Mouse (Mus musculus) forebrain, postnatal 0 days (tissue): ENCODE data around the gene Rab3d. TPM values are rescaled to one million over a fixed set of nuclear protein-coding genes. Genes with fewer than 3 reads are reported as not detected.

Experiments
- ATAC-seq: fragments of 200-750 bp; cut with Nextera tagmentation; 2 replicates; pipeline ENCODE4 v1.8.0; 2017; ENCODE audit warnings: mild to moderate bottlenecking, moderate library complexity
- DNase-seq: peaks from one replicate; pipeline ENCODE4 v3.0.0-alpha.2; 2015
- H3K27ac ChIP-seq: fragments of 300-500 bp; sonication (generic); 2 replicates; pipeline ENCODE4 v1.5.1; 2014; ENCODE audit warnings: low read depth, mild to moderate bottlenecking, antibody characterized with exemption, low read length, moderate library complexity, mixed read lengths
- H3K27me3 ChIP-seq: fragments of 300-500 bp; sonication (generic); 2 replicates; pipeline ENCODE4 v1.6.1; 2014; ENCODE audit warnings: mild to moderate bottlenecking, low read length, mixed read lengths; ENCODE audit not compliant: insufficient read depth
- H3K36me3 ChIP-seq: fragments of 300-500 bp; sonication (generic); 2 replicates; pipeline ENCODE4 v1.6.1; 2014; ENCODE audit warnings: mild to moderate bottlenecking, moderate library complexity; ENCODE audit not compliant: insufficient read depth
- H3K4me1 ChIP-seq: fragments of 300-500 bp; sonication (generic); 2 replicates; pipeline ENCODE4 v1.6.1; 2014; ENCODE audit warnings: antibody characterized with exemption; ENCODE audit not compliant: insufficient read depth
- H3K4me2 ChIP-seq: fragments of 300-500 bp; sonication (generic); 2 replicates; pipeline ENCODE4 v1.6.1; 2014; ENCODE audit warnings: low read depth, mild to moderate bottlenecking, moderate library complexity
- H3K4me3 ChIP-seq: fragments of 300-500 bp; sonication (generic); 2 replicates; pipeline ENCODE4 v1.5.1; 2014; ENCODE audit warnings: low read depth, low read length, mixed read lengths
- H3K9ac ChIP-seq: fragments of 300-500 bp; sonication (generic); 2 replicates; pipeline ENCODE4 v1.6.1; 2014; ENCODE audit warnings: mild to moderate bottlenecking
- H3K9me3 ChIP-seq: fragments of 300-500 bp; sonication (generic); 2 replicates; pipeline ENCODE4 v1.6.1; 2016; ENCODE audit warnings: low read length
- CTCF ChIP-seq: sonication (generic); IDR thresholded peaks from 2 replicates; pipeline ENCODE4 v1.5.1; 2016; ENCODE audit warnings: antibody characterized with exemption, control low read depth, low read depth
- WGBS: fragments of 180-500 bp; shearing (Covaris S2); extraction: QIAGEN DNeasy Blood & Tissue Kit; methylation state at CpG from one replicate; pipeline ENCODE4 v1.1.7; 2014; 5-methylcytosine and 5-hydroxymethylcytosine counted together
- polyA plus RNA-seq: library from polyadenylated mRNA; unstranded; fragments of >200 nt; fragmentation: Nextera tagmentation; extraction: Ambion mirVana; gene quantifications from 2 replicates; pipeline ENCODE4 v1.2.1, GENCODE M21; 2015
- total RNA-seq: library from RNA; depleted of rRNA; stranded (reverse); fragments of >200 nt; gene quantifications from 2 replicates; pipeline ENCODE4 v1.2.3, GENCODE M21; 2014

The Rab3d gene
- total and polyA plus RNA-seq, 2 experiments from 2014 or later = 26.7 to 28.7 TPM

- Histone ChIP-seq H3K4me3 (no peak overlapping the region), H3K27me3 (no peaks in the 10 kb centered on the region), H3K4me1 (peaks cover 5% of the 10 kb centered on the region; the same call in 1 of the 2 replicates), H3K4me2 (no peak overlapping the region), H3K27ac (no peak overlapping the region), H3K9ac (no peak overlapping the region), H3K9me3 (no peaks in the 10 kb centered on the region), H3K36me3 (no peaks in the 10 kb centered on the region)
- TF ChIP-seq CTCF = no peak
- no peak for DNase-seq
- ATAC-seq = no peak
- 57% methylated on average over 2 of the region's 2 CpGs for WGBS
These were observed 14.0 kb upstream of the Rab3d start for GRCm38 (mm10) chr9:21932006-21932405.

GRCm38 (mm10) chr9:21929208-21929607 is 11.2 kb upstream of the Rab3d start:
- peaks cover 10% of the 10 kb centered on the region; the same call in 1 of the 2 replicates for H3K4me1 ChIP-seq
- TF ChIP-seq CTCF = no peak
- no peak for DNase-seq
- no peak for ATAC-seq
- no peak overlapping the region for H3K4me2 ChIP-seq
- H3K36me3 ChIP-seq = 0 out of 2 replicates have a peak, but pooled peaks cover 3% of the 10 kb centered on the region
- no peak overlapping the region for H3K4me3 ChIP-seq
- no peak overlapping the region for H3K27ac ChIP-seq
- H3K27me3 ChIP-seq = no peaks in the 10 kb centered on the region
- H3K9ac ChIP-seq = no peak overlapping the region
- no peaks in the 10 kb centered on the region for H3K9me3 ChIP-seq
- 84% methylated on average over 3 of the region's 3 CpGs for WGBS

GRCm38 (mm10) chr9:21927208-21927753 is 9.3 kb upstream of the Rab3d start, which contains the start of the genes Ccdc159 and Tmem205:
TSS of gene Ccdc159 (plus strand) at chr9:21927471.
TSS of gene Tmem205 (minus strand) at chr9:21927556.
- WGBS = under 1% methylated on average over 28 of the region's 28 CpGs
- no peak for TF ChIP-seq CTCF
- Histone ChIP-seq H3K4me2 (peak within 1 kb of the TSS; percentile 54), H3K27ac (peak within 1 kb of the TSS; percentile 64), H3K4me3 (peak within 1 kb of the TSS; percentile 54), H3K9me3 (no peaks in the 10 kb centered on the region), H3K27me3 (no peaks in the 10 kb centered on the region), H3K36me3 (0 out of 2 replicates have a peak, but pooled peaks cover 3% of the 10 kb centered on the region), H3K9ac (peak within 1 kb of the TSS; percentile 63), H3K4me1 (peaks cover 10% of the 10 kb centered on the region; the same call in 1 of the 2 replicates)
- ATAC-seq = peak; percentile 97
- DNase-seq = peak; percentile 96

GRCm38 (mm10) chr9:21926784-21927183 is 8.8 kb upstream of the Rab3d start:
- Histone ChIP-seq H3K4me1 (peaks cover 10% of the 10 kb centered on the region; the same call in 1 of the 2 replicates), H3K4me2 (peak overlapping the region; percentile 54), H3K9me3 (no peaks in the 10 kb centered on the region), H3K4me3 (peak overlapping the region; percentile 54), H3K27me3 (no peaks in the 10 kb centered on the region), H3K27ac (peak overlapping the region; percentile 64), H3K9ac (peak overlapping the region; percentile 63), H3K36me3 (0 out of 2 replicates have a peak, but pooled peaks cover 3% of the 10 kb centered on the region)
- ATAC-seq (peak; percentile 15; the same call in 1 of the 2 replicates), DNase-seq (no peak)
- 0% methylated on average over 6 of the region's 6 CpGs for WGBS
- no peak for TF ChIP-seq CTCF

- TF ChIP-seq CTCF = no peak
- H3K27ac ChIP-seq = peak overlapping the region; percentile 64; the same call in 1 of the 2 replicates
These were observed 8.2 kb upstream of the Rab3d start for GRCm38 (mm10) chr9:21926155-21926554.

GRCm38 (mm10) chr9:21925506-21925905 is 7.5 kb upstream of the Rab3d start:
- Histone ChIP-seq H3K9me3 (no peaks in the 10 kb centered on the region), H3K27me3 (no peaks in the 10 kb centered on the region), H3K9ac (no peak overlapping the region), H3K4me2 (no peak overlapping the region), H3K4me1 (peaks cover 10% of the 10 kb centered on the region; the same call in 1 of the 2 replicates), H3K36me3 (0 out of 2 replicates have a peak, but pooled peaks cover 3% of the 10 kb centered on the region), H3K27ac (no peak overlapping the region), H3K4me3 (no peak overlapping the region)
- TF ChIP-seq CTCF = no peak
- no peak for ATAC-seq
- 100% methylated on average over 1 of the region's 1 CpGs for WGBS
- no peak for DNase-seq

More at GRCm38 (mm10) chr9:21926155-21926554, 8.2 kb upstream of the Rab3d start:
- WGBS = 78% methylated on average over 6 of the region's 6 CpGs
- H3K4me1 ChIP-seq = peaks cover 10% of the 10 kb centered on the region; the same call in 1 of the 2 replicates
- H3K4me3 ChIP-seq = no peak overlapping the region; the same call in 1 of the 2 replicates
- no peaks in the 10 kb centered on the region for H3K9me3 ChIP-seq
- H3K9ac ChIP-seq = peak overlapping the region; percentile 63
- H3K36me3 ChIP-seq = 0 out of 2 replicates have a peak, but pooled peaks cover 3% of the 10 kb centered on the region
- DNase-seq = no peak
- ATAC-seq = no peak
- H3K4me2 ChIP-seq = peak overlapping the region; percentile 54
- no peaks in the 10 kb centered on the region for H3K27me3 ChIP-seq

GRCm38 (mm10) chr9:21925034-21925433 is 7.0 kb upstream of the Rab3d start:
- ATAC-seq (no peak), DNase-seq (no peak)
- 91% methylated on average over 3 of the region's 3 CpGs for WGBS
- no peak overlapping the region for H3K9ac ChIP-seq
- no peaks in the 10 kb centered on the region for H3K27me3 ChIP-seq
- 0 out of 2 replicates have a peak, but pooled peaks cover 3% of the 10 kb centered on the region for H3K36me3 ChIP-seq
- no peak overlapping the region for H3K4me3 ChIP-seq
- no peaks in the 10 kb centered on the region for H3K9me3 ChIP-seq
- TF ChIP-seq CTCF = no peak
- H3K27ac ChIP-seq = no peak overlapping the region
- no peak overlapping the region for H3K4me2 ChIP-seq
- peaks cover 10% of the 10 kb centered on the region; the same call in 1 of the 2 replicates for H3K4me1 ChIP-seq
